Mouse (Mus musculus) midbrain, embryonic 11.5 days (tissue): ENCODE results near the gene Rgmb. TPM values are rescaled to one million over a fixed set of nuclear protein-coding genes. Genes with fewer than 3 reads are reported as not detected.
A peak's percentile ranks its signal among the peaks of the same experiment; 100 is the strongest.

ENCODE experiments used
- ATAC-seq: fragments of 200-750 bp; cut with Nextera tagmentation; 2 replicates; pipeline ENCODE4 v1.8.0; 2017; ENCODE audit warnings: moderate TSS enrichment, moderate library complexity; ENCODE audit not compliant: low FRiP score
- DNase-seq: peaks from one replicate; pipeline ENCODE4 v3.0.0; 2015; ENCODE audit warnings: low spot score; ENCODE audit errors: missing footprints
- H3K27ac ChIP-seq: fragments of 300-500 bp; sonication (generic); 2 replicates; pipeline ENCODE4 v1.5.1; 2014; ENCODE audit warnings: low read depth, low read length
- H3K27me3 ChIP-seq: fragments of 300-500 bp; sonication (generic); 2 replicates; pipeline ENCODE4 v1.6.1; 2014; ENCODE audit warnings: mild to moderate bottlenecking, low read length, moderate library complexity, mixed read lengths; ENCODE audit not compliant: control insufficient read depth, insufficient read depth
- H3K36me3 ChIP-seq: fragments of 300-500 bp; sonication (generic); 2 replicates; pipeline ENCODE4 v1.6.1; 2014; ENCODE audit warnings: mild to moderate bottlenecking, low read length, moderate library complexity, mixed read lengths; ENCODE audit not compliant: control insufficient read depth, insufficient read depth
- H3K4me1 ChIP-seq: fragments of 300-500 bp; sonication (generic); 2 replicates; pipeline ENCODE4 v1.6.1; 2014; ENCODE audit warnings: low read length; ENCODE audit not compliant: control insufficient read depth, insufficient read depth
- H3K4me2 ChIP-seq: fragments of 300-500 bp; sonication (generic); 2 replicates; pipeline ENCODE4 v1.6.1; 2014; ENCODE audit warnings: mild to moderate bottlenecking, moderate library complexity
- H3K4me3 ChIP-seq: fragments of 300-500 bp; sonication (generic); 2 replicates; pipeline ENCODE4 v1.5.1; 2014; ENCODE audit warnings: low read depth, low read length
- H3K9ac ChIP-seq: fragments of 300-500 bp; sonication (generic); 2 replicates; pipeline ENCODE4 v1.6.1; 2014; ENCODE audit warnings: low read length
- H3K9me3 ChIP-seq: fragments of 300-500 bp; sonication (generic); 2 replicates; pipeline ENCODE4 v1.6.1; 2016; ENCODE audit warnings: low read length; ENCODE audit not compliant: control insufficient read depth
- whole genome bisulfite sequencing: fragments of 180-500 bp; shearing (Covaris S2); extraction: QIAGEN DNeasy Blood & Tissue Kit; methylation state at CpG from one replicate; pipeline ENCODE4 v1.1.7; 2014; 5-methylcytosine and 5-hydroxymethylcytosine counted together
- polyA plus RNA-seq: library from polyadenylated mRNA; unstranded; fragments of >200 nt; fragmentation: Nextera tagmentation; extraction: Ambion mirVana; gene quantifications from 2 replicates; pipeline ENCODE4 v1.2.1, GENCODE M21; 2014

Rgmb gene
- 72.6 and 73.0 TPM in 2 replicates for polyA plus RNA-seq

DNA sequence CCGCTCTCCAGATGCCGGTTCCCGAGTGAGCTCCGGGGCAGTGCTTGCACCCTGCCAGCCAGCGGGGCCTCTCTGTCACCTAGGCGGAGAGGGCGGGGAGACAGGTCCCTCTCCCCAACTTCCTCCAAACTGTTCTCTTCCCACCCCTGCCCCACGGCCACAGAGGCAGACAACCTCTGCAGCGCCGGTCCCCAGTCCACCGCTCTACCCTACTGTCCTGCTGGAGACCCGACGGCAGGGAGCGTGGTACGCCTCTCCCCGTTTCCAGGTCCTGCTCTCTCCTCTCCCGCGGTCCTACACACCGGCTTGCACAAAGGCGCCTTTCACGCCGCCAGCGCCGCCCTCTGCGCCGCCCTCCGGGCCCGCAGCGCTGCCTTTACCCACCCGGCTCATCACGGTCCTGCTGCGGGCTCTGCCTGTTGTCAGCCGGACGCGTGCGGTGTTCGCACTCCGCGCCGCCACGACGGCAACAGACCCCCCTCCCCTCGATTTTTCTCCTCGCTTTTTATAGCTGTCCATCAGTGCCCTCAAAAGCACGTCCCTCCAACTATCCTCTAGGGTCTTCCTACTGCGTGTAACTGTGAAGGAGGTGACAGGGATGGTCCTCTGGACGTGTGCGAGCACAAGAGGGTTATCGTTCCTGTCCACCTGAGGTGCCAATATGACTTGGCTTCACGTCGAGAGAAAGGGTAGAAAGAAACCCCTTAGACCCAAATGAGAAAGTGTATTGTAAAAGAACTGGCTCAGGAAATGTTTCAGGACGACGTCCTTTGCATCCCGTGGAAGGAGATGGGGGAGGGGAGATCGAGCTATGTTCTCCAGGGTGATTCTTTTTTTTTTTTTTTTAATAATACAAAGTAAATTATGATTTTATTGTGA, at the start of gene Rgmb:
Gene Rgmb, minus strand, starts transcription at position 274 of the 879 bp plus-strand sequence.
- Histone ChIP-seq H3K27me3 (no peaks in the 10 kb centered on the region; the same call in 1 of the 2 replicates), H3K4me1 (peaks cover 12% of the 10 kb centered on the region), H3K36me3 (no peaks in the 10 kb centered on the region), H3K27ac (peak within 1 kb of the TSS; percentile 89), H3K9me3 (no peaks in the 10 kb centered on the region), H3K9ac (peak within 1 kb of the TSS; percentile 90), H3K4me2 (peak within 1 kb of the TSS; percentile 74), H3K4me3 (peak within 1 kb of the TSS; percentile 64)
- ATAC-seq (peak; percentile 57), DNase-seq (peak; percentile 97)
- WGBS, result under 1% methylated on average over 55 of the region's 55 CpGs

GRCm38 (mm10) chr17:15874765-15875164, 43.9 kb upstream of the Rgmb start:
- no peak overlapping the region for H3K4me2 ChIP-seq
- DNase-seq (no peak), ATAC-seq (no peak)
- H3K27ac ChIP-seq, result no peak overlapping the region
- no peaks in the 10 kb centered on the region for H3K4me1 ChIP-seq
- H3K9ac ChIP-seq, result no peak overlapping the region
- WGBS, result 88% methylated on average over 6 of the region's 6 CpGs
- no peaks in the 10 kb centered on the region for H3K27me3 ChIP-seq
- no peak overlapping the region for H3K4me3 ChIP-seq
- H3K36me3 ChIP-seq, result no peaks in the 10 kb centered on the region
- H3K9me3 ChIP-seq, result no peaks in the 10 kb centered on the region

- no peak overlapping the region for H3K4me2 ChIP-seq
- no peak overlapping the region for H3K4me3 ChIP-seq
- DNase-seq (no peak), ATAC-seq (no peak)
- H3K27ac ChIP-seq, result no peak overlapping the region
- no peaks in the 10 kb centered on the region for H3K9me3 ChIP-seq
- H3K27me3 ChIP-seq, result no peaks in the 10 kb centered on the region
- H3K36me3 ChIP-seq, result no peaks in the 10 kb centered on the region
- no peaks in the 10 kb centered on the region for H3K4me1 ChIP-seq
- H3K9ac ChIP-seq, result no peak overlapping the region
These were observed 41.3 kb upstream of the Rgmb start for GRCm38 (mm10) chr17:15872093-15872492.

GRCm38 (mm10) chr17:15865249-15865648, 34.4 kb upstream of the Rgmb start:
- no peak overlapping the region for H3K9ac ChIP-seq
- no peak overlapping the region for H3K27ac ChIP-seq
- DNase-seq, result no peak
- H3K9me3 ChIP-seq, result no peaks in the 10 kb centered on the region
- no peaks in the 10 kb centered on the region for H3K4me1 ChIP-seq
- H3K4me2 ChIP-seq, result no peak overlapping the region
- 93% methylated on average over 1 of the region's 1 CpGs for WGBS
- no peaks in the 10 kb centered on the region for H3K36me3 ChIP-seq
- H3K4me3 ChIP-seq, result no peak overlapping the region
- no peak for ATAC-seq
- H3K27me3 ChIP-seq, result no peaks in the 10 kb centered on the region

- 78% methylated on average over 4 of the region's 4 CpGs for WGBS
- no peaks in the 10 kb centered on the region for H3K27me3 ChIP-seq
- no peaks in the 10 kb centered on the region for H3K4me1 ChIP-seq
- H3K9ac ChIP-seq, result no peak overlapping the region
- no peak overlapping the region for H3K4me2 ChIP-seq
- H3K4me3 ChIP-seq, result no peak overlapping the region
- H3K27ac ChIP-seq, result no peak overlapping the region
- H3K9me3 ChIP-seq, result no peaks in the 10 kb centered on the region
- DNase-seq (peak; percentile 31), ATAC-seq (no peak)
- H3K36me3 ChIP-seq, result no peaks in the 10 kb centered on the region
These were observed 31.5 kb upstream of the Rgmb start for GRCm38 (mm10) chr17:15862355-15862754.

- H3K36me3 ChIP-seq, result no peaks in the 10 kb centered on the region
- DNase-seq (no peak), ATAC-seq (no peak)
- no peak overlapping the region for H3K4me2 ChIP-seq
- 73% methylated on average over 2 of the region's 2 CpGs for WGBS
- no peaks in the 10 kb centered on the region for H3K4me1 ChIP-seq
- H3K27me3 ChIP-seq, result no peaks in the 10 kb centered on the region
- no peak overlapping the region for H3K9ac ChIP-seq
- H3K27ac ChIP-seq, result no peak overlapping the region
- H3K9me3 ChIP-seq, result no peaks in the 10 kb centered on the region
- no peak overlapping the region for H3K4me3 ChIP-seq
These were observed 22.3 kb upstream of the Rgmb start for GRCm38 (mm10) chr17:15853121-15853520.

DNA sequence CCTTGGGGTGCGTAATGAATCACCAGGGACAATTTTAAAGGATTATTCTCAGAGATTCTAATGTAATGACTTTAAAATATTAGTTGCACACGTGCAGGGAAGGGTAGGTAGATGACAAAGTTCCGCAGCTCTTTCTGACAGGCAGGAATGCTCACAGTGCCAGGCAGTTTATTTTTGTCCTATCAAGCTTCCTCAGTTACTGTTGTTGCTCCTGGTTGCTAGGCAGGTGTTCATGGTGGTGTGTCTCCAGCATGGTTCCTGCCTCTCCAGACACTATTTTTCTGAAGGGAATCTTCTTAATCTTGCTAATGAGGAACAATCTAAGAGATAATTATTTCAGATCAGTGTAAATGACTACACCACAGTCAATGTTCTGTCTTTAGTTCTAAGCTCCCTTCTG, 19.7 kb upstream of the Rgmb start:
- no peak overlapping the region for H3K9ac ChIP-seq
- no peaks in the 10 kb centered on the region for H3K4me1 ChIP-seq
- ATAC-seq (no peak), DNase-seq (peak; percentile 72)
- no peak overlapping the region for H3K4me3 ChIP-seq
- no peak overlapping the region for H3K27ac ChIP-seq
- no peaks in the 10 kb centered on the region for H3K36me3 ChIP-seq
- no peaks in the 10 kb centered on the region for H3K9me3 ChIP-seq
- WGBS, result 80% methylated on average over 3 of the region's 3 CpGs
- H3K27me3 ChIP-seq, result no peaks in the 10 kb centered on the region
- no peak overlapping the region for H3K4me2 ChIP-seq

- Histone ChIP-seq H3K27me3 (no peaks in the 10 kb centered on the region), H3K9ac (no peak overlapping the region), H3K27ac (no peak overlapping the region), H3K36me3 (no peaks in the 10 kb centered on the region), H3K4me2 (no peak overlapping the region), H3K9me3 (no peaks in the 10 kb centered on the region), H3K4me3 (no peak overlapping the region), H3K4me1 (no peaks in the 10 kb centered on the region)
- no peak for ATAC-seq
- peak; percentile 74 for DNase-seq
- WGBS, result 75% methylated on average over 2 of the region's 2 CpGs
These were observed 10.6 kb upstream of the Rgmb start for GRCm38 (mm10) chr17:15841425-15841824.

- H3K27ac ChIP-seq, result no peak overlapping the region
- H3K4me2 ChIP-seq, result no peak overlapping the region
- DNase-seq (peak; percentile 86), ATAC-seq (no peak)
- H3K27me3 ChIP-seq, result no peaks in the 10 kb centered on the region; the same call in 1 of the 2 replicates
- H3K4me1 ChIP-seq, result peaks cover 10% of the 10 kb centered on the region
- H3K36me3 ChIP-seq, result no peaks in the 10 kb centered on the region
- WGBS, result 15% methylated on average over 5 of the region's 5 CpGs
- H3K9me3 ChIP-seq, result no peaks in the 10 kb centered on the region
- H3K9ac ChIP-seq, result no peak overlapping the region
- H3K4me3 ChIP-seq, result no peak overlapping the region
These were observed 1.6 kb upstream of the Rgmb start for GRCm38 (mm10) chr17:15832398-15832797.
